Mouse (Mus musculus) hindbrain, embryonic 15.5 days (tissue): ENCODE data around the gene Fgfr4. TPM values are rescaled to one million over a fixed set of nuclear protein-coding genes. Genes with fewer than 3 reads are reported as not detected.
"Not testable (repeated sequence)": the region's sequence is repeated elsewhere in the genome, so short reads cannot be mapped to it uniquely, and the experiment has no call there.

Source experiments
- ATAC-seq: fragments of 200-750 bp; cut with Nextera tagmentation; 2 replicates; pipeline ENCODE4 v1.8.0; 2017; ENCODE audit warnings: low read depth, moderate number of reproducible peaks, moderate TSS enrichment; ENCODE audit not compliant: low FRiP score
- H3K27ac ChIP-seq: fragments of 300-500 bp; sonication (generic); replicated peaks from 2 replicates; pipeline ENCODE4 v1.5.1; 2015; ENCODE audit warnings: mild to moderate bottlenecking, inconsistent platforms
- H3K27me3 ChIP-seq: fragments of 300-500 bp; sonication (generic); 2 replicates; pipeline ENCODE4 v1.6.1; 2015; ENCODE audit warnings: control low read depth, inconsistent platforms
- H3K36me3 ChIP-seq: fragments of 300-500 bp; sonication (generic); 2 replicates; pipeline ENCODE4 v1.6.1; 2015; ENCODE audit warnings: control low read depth, inconsistent platforms
- H3K4me1 ChIP-seq: fragments of 300-500 bp; sonication (generic); replicated peaks from 2 replicates; pipeline ENCODE4 v1.6.1; 2015; ENCODE audit warnings: control low read depth, inconsistent platforms
- H3K4me2 ChIP-seq: fragments of 300-500 bp; sonication (generic); 2 replicates; pipeline ENCODE4 v1.6.1; 2015; ENCODE audit warnings: moderate library complexity, mild to moderate bottlenecking, inconsistent platforms
- H3K4me3 ChIP-seq: fragments of 300-500 bp; sonication (generic); 2 replicates; pipeline ENCODE4 v1.5.1; 2015; ENCODE audit warnings: mild to moderate bottlenecking, inconsistent platforms
- H3K9ac ChIP-seq: fragments of 300-500 bp; sonication (generic); 2 replicates; pipeline ENCODE4 v1.6.1; 2015; ENCODE audit warnings: inconsistent platforms
- H3K9me3 ChIP-seq: fragments of 300-500 bp; sonication (generic); 2 replicates; pipeline ENCODE4 v1.6.1; 2016; ENCODE audit warnings: control low read depth, inconsistent platforms
- WGBS: fragments of 180-500 bp; shearing (Covaris S2); methylation state at CpG from one replicate; pipeline ENCODE4 v1.1.7; 2015; 5-methylcytosine and 5-hydroxymethylcytosine counted together
- polyA plus RNA-seq: library from polyadenylated mRNA; unstranded; fragments of >200 nt; fragmentation: Nextera tagmentation; extraction: Ambion mirVana; gene quantifications from 2 replicates; pipeline ENCODE4 v1.2.1, GENCODE M21; 2015

The Fgfr4 gene
- polyA plus RNA-seq, 1 experiment from 2014 or later = 1.6 TPM

DNA sequence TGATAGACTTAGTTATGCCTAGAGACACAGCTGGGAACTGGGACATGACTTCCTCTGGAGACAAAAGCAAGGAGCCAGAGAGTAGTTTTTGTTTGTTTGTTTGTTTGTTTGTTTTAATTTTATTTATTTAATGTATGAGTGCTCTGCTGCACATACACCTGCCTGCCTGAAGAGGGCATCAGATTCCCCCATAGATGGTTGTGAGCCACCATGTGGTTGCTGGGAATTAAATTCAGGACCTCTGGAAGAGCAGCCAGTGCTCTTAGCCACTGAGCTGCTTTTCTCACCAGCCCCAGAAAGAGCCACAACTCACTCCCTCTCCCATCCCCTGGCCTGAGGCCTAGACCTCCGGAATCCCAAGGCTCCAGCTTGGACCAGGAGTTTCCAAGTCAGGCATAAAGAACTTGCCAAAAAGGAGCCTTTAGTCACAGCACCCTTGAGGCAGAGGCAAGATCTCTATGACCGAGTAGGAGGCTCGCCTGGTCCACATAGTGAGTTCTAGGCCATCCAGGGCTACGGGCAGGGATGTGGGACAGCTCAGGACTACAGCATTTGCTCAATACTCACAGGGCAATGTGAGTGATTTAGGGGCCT lies 25.6 kb downstream of the Fgfr4 start:
- Histone ChIP-seq H3K27ac (no peak overlapping the region), H3K9me3 (no peaks in the 10 kb centered on the region), H3K36me3 (no peaks in the 10 kb centered on the region), H3K4me2 (no peak overlapping the region), H3K4me3 (no peak overlapping the region), H3K27me3 (no peaks in the 10 kb centered on the region), H3K4me1 (peaks cover 7% of the 10 kb centered on the region; the same call in 1 of the 2 replicates), H3K9ac (no peak overlapping the region)
- no peak for ATAC-seq
- 67% methylated on average over 4 of the region's 4 CpGs for WGBS

DNA sequence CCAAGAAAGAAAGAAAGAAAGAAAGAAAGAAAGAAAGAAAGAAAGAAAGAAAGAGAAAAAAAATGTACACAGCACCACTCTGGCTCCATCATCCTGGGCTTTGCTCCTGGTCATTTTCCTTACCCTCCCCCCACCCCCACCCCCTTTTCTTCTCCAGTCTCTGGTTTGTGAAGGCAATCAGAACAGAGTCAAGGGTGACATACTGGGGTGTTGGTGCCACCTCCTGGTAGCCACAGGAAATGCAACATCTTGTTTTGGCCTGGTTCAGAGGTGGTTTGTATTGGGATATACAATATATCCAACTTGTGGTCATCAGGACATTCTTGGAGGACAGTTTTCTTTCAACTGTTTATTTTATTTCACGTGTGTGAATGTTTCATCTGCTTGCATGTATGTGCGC lies 26.1 kb downstream of the Fgfr4 start:
- peak; percentile 20; the same call in 1 of the 2 replicates for ATAC-seq
- Histone ChIP-seq H3K36me3 (no peaks in the 10 kb centered on the region), H3K27me3 (no peaks in the 10 kb centered on the region), H3K4me2 (no peak overlapping the region), H3K4me3 (no peak overlapping the region), H3K9ac (no peak overlapping the region), H3K9me3 (no peaks in the 10 kb centered on the region), H3K27ac (no peak overlapping the region), H3K4me1 (peaks cover 7% of the 10 kb centered on the region; the same call in 1 of the 2 replicates)
- WGBS = 38% methylated on average over 2 of the region's 2 CpGs

DNA sequence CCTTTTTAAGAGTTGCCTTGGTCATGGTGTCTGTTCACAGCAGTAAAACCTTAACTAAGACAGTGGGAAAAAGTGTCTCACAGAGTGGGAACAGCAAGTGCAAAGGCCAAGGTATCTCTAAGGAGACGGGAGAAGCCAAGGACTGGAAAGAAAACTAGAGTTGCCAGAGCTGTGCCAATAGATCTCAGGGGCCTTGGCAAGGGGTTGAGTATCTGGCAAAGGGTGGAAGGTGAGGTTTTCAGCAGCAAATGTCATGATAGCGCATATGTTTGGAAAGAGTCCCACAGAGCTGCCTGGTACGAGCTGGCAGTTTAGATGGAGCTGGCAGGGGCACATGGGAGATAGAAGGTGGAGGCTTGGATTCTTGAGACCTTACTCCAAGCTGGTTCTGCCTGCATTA lies 27.2 kb downstream of the Fgfr4 start:
- 87% methylated on average over 3 of the region's 3 CpGs for WGBS

DNA sequence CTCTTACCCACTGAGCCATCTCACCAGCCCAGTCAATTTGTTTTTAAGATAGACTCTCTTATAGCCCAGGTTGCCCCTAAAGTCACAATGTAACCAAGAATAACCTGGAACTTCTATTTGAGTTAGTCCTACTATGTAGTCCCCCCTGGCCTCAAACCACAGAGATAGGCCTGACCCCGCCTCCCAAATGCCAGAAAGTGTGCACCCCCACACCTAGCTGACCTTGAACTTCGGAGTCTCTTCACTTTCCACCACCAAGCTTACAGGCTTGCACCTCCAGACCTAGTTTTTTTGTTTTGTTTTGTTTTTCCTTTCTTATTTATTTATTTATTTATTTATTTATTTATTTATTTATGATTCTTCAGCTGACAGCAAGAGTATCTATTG lies 29.3 kb downstream of the Fgfr4 start:
- ATAC-seq = no peak
- Histone ChIP-seq H3K36me3 (no peaks in the 10 kb centered on the region), H3K4me1 (peaks cover 7% of the 10 kb centered on the region; the same call in 1 of the 2 replicates), H3K9me3 (no peaks in the 10 kb centered on the region), H3K9ac (no peak overlapping the region), H3K27ac (peak overlapping the region; percentile 85), H3K27me3 (no peaks in the 10 kb centered on the region), H3K4me3 (peak overlapping the region; percentile 26), H3K4me2 (peak overlapping the region; percentile 56)
- WGBS = 76% methylated on average over 2 of the region's 2 CpGs

More for the DNA sequence above, 27.2 kb downstream of the Fgfr4 start:
- peaks cover 7% of the 10 kb centered on the region; the same call in 1 of the 2 replicates for H3K4me1 ChIP-seq
- H3K4me3 ChIP-seq = no peak overlapping the region
- no peaks in the 10 kb centered on the region for H3K36me3 ChIP-seq
- H3K4me2 ChIP-seq = no peak overlapping the region
- no peaks in the 10 kb centered on the region for H3K9me3 ChIP-seq
- ATAC-seq = no peak
- H3K27ac ChIP-seq = no peak overlapping the region
- H3K9ac ChIP-seq = no peak overlapping the region
- no peaks in the 10 kb centered on the region for H3K27me3 ChIP-seq

DNA sequence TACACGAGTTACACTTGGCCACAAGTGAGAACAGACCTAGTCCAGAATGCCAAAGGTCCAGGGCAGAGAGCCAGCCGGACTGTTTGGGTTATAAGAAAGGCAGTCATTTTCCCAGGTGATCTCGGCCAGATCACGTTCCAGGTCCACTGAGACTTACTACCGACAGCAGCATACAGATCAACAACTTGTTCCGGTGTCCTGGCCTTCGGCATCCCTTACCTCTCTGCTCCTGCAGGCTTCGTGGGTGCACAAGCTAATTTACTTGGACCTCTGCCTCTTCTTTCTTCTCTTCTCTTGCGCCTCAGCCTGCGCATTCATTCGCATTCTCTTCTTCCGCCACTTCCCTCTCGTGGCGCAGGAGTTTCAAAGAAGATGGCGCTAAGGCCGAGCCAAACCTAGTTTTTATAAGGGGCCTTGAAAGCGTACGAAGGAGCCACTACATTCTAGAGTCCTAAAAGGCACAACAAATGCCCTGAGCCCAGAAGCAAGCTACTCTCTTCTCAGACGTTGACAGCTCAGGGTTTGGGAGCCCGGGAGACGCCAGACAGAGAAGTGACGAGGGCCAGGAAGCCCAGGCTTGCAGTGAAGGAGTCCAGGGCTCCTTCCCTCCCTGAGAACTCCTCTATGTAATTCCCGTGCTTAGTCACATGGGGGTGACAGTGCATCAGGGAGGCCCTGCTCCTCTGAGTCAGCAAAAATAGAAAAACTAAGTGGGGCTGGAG lies 29.9 kb downstream of the Fgfr4 start:
- Histone ChIP-seq H3K4me2 (peak overlapping the region; percentile 56), H3K27me3 (no peaks in the 10 kb centered on the region), H3K9me3 (no peaks in the 10 kb centered on the region), H3K36me3 (no peaks in the 10 kb centered on the region), H3K9ac (peak overlapping the region; percentile 38), H3K4me1 (peaks cover 7% of the 10 kb centered on the region; the same call in 1 of the 2 replicates), H3K27ac (peak overlapping the region; percentile 85), H3K4me3 (peak overlapping the region; percentile 26)
- peak; percentile 78 for ATAC-seq
- 4% methylated on average over 23 of the region's 23 CpGs for WGBS

DNA sequence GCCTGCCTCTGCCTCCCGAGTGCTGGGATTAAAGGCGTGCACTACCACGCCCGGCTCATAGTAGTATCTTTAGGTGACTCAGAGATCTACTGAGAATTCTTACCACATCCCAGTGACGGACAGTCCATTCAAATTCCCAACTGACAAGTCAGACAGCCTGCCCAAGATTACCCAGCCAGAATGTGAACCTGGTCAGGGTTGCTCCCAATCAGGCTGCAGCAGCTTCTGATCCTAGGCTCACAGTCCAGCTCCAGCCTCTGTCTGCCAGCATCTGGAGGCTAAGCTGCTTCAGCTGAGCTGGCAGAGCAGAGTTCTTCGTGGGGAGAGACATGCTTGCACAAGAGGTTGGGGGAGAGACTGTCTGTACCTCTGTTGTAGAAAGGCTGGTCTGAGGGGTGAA lies 30.9 kb downstream of the Fgfr4 start:
- WGBS = 89% methylated on average over 6 of the region's 6 CpGs
- H3K9ac ChIP-seq = no peak overlapping the region
- ATAC-seq = no peak

DNA sequence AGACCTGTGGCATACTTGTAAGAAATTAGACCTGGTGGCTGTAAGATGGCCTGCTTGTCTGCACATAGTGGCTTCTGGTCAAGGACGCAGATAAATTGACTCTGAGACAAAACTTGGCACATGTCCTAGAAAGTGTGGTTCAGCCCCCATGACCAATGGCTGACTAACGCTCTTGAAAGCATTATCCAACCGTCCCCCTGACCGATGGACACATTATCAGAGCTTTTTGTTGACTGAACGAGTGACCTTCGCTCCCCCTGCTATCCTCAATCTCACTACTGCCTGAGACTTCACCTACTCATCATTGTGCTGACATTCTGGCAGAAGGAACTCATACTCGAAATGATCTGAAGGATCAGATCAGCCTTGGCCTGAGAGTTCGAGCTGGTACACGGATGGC lies 34.6 kb downstream of the Fgfr4 start:
- not testable (repeated sequence) for H3K4me2 ChIP-seq
- WGBS = 27% methylated on average over 4 of the region's 9 CpGs

More for the DNA sequence above, 30.9 kb downstream of the Fgfr4 start:
- H3K27me3 ChIP-seq = no peaks in the 10 kb centered on the region
- H3K27ac ChIP-seq = no peak overlapping the region
- H3K9me3 ChIP-seq = no peaks in the 10 kb centered on the region
- H3K4me3 ChIP-seq = no peak overlapping the region
- H3K36me3 ChIP-seq = no peaks in the 10 kb centered on the region
- peaks cover 7% of the 10 kb centered on the region; the same call in 1 of the 2 replicates for H3K4me1 ChIP-seq
- no peak overlapping the region for H3K4me2 ChIP-seq

DNA sequence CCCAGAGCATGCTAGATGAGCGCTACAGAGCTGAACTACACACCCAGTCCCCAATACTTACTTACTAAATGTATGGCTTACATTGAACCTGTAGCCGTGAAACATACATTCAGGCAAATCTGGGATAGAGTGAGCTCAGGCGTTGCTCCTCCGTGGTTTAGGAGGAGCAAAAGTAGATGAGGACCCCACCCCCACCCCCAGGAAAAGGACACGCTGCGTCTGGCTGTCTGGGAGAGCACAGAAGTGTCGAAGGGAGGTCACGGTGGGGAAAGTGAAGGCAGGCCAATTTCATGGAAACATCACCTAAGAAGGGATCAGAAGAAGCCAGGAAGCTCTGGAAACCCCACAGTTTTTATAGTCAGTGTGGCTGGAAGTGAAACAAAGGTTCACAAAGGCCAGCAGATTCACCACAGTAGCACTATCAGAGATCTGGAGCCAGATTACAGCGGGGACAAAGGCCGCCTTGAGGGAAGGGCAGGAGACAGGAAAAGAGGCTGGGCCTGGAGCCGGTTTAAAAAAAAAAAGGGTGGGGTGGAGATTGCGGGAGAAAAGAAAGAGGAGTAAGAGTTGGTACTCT lies 37.2 kb downstream of the Fgfr4 start:
- peak overlapping the region; percentile 86 for H3K4me2 ChIP-seq
- no peaks in the 10 kb centered on the region for H3K9me3 ChIP-seq
- H3K4me3 ChIP-seq = peak overlapping the region; percentile 52
- H3K27me3 ChIP-seq = no peaks in the 10 kb centered on the region
- H3K4me1 ChIP-seq = peaks cover 17% of the 10 kb centered on the region
- ATAC-seq = peak; percentile 6; the same call in 1 of the 2 replicates
- peak overlapping the region; percentile 65 for H3K9ac ChIP-seq
- peak overlapping the region; percentile 92 for H3K27ac ChIP-seq
- WGBS = 2% methylated on average over 12 of the region's 12 CpGs
- H3K36me3 ChIP-seq = no peaks in the 10 kb centered on the region

More for the DNA sequence above, 34.6 kb downstream of the Fgfr4 start:
- not testable (repeated sequence) for H3K9me3 ChIP-seq, H3K27ac ChIP-seq, H3K9ac ChIP-seq, H3K27me3 ChIP-seq, H3K4me3 ChIP-seq, ATAC-seq, H3K36me3 ChIP-seq
- peaks cover 19% of the 10 kb centered on the region for H3K4me1 ChIP-seq

DNA sequence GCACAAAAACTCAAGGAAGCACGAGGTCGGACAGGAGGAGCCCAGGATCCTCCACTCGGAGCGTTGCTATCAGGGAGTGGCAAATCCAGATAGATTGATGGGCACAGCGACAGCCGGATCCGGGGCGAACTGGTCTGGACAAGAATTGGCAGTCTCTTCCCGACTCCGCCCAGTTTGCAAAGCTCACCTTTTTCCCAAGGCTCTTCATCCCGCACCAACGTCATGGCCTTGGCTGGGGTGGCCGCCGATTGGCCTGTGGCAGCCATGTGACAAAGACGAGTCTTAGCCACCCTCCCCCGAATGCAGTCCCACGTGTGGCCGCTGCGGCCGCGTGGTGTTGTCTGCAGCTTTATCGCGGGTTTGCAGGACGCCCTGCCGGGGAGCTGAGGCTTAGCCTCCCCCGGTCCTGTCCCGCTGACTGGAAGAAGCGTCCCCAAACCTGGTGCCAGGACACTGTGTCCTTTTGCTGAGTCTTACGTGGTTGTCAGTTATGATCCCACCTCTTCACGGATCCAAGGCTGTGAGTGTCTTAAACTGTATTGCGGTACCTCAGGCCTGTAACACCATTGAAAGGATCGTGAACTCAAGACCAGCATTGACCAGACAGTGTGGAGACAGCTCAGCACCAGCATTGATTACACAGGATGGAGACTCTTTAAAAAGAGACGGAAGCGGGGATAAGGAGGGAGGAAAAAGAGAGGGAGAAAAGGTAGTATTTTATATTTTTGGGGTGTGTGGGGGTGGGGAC lies 37.9 kb downstream of the Fgfr4 start:
- Histone ChIP-seq H3K4me1 (peaks cover 17% of the 10 kb centered on the region), H3K4me3 (peak overlapping the region; percentile 52), H3K9ac (peak overlapping the region; percentile 65), H3K27me3 (no peaks in the 10 kb centered on the region), H3K4me2 (peak overlapping the region; percentile 86), H3K9me3 (no peaks in the 10 kb centered on the region), H3K36me3 (no peaks in the 10 kb centered on the region), H3K27ac (peak overlapping the region; percentile 92)
- WGBS = 3% methylated on average over 34 of the region's 34 CpGs
- ATAC-seq = peak; percentile 100

DNA sequence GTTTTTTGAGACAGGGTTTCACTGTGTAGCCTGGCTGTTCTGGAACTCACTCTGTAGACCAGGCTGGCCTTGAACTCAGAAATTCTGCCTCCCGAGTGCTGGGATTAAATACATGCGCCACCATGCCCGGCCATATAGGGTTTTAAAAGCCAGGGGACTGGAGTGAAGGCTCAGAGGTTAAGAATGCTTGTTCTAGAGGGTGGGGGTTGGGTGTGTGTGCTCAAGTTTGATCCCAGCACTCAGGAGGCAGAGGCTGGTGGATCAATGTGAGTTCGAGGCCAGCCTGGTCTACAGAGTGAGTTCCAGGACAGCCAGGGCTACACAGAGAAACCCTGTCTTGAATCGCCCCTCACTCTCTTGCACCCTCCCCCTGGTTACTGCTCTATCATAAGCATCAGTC lies 39.1 kb downstream of the Fgfr4 start:
- H3K36me3 ChIP-seq = no peaks in the 10 kb centered on the region
- WGBS = 92% methylated on average over 5 of the region's 5 CpGs
- H3K4me1 ChIP-seq = peaks cover 17% of the 10 kb centered on the region
- no peaks in the 10 kb centered on the region for H3K27me3 ChIP-seq
- H3K9ac ChIP-seq = no peak overlapping the region
- no peak overlapping the region for H3K4me3 ChIP-seq
- H3K27ac ChIP-seq = no peak overlapping the region
- ATAC-seq = no peak
- H3K9me3 ChIP-seq = no peaks in the 10 kb centered on the region
- no peak overlapping the region for H3K4me2 ChIP-seq

DNA sequence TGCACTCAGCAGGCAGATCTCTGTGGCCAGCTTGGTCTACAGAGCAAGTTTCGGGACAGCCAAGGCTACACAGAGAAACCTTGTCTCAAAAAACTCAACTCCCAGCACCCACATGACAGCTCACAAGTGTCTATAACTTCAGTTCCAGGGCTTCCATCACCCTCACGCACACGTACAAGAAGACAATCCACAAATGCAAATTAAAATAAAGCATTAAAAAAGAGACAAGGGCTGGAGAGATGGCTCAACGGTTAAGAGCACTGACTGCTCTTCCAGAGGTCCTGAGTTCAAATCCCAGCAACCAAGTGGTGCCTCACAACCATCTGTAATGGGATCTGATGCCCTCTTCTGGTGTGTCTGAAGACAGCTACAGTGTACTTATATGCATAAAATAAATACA lies 50.3 kb downstream of the Fgfr4 start:
- 81% methylated on average over 4 of the region's 4 CpGs for WGBS
- not testable (repeated sequence) for H3K4me3 ChIP-seq, H3K36me3 ChIP-seq, H3K4me2 ChIP-seq, H3K27me3 ChIP-seq, H3K9me3 ChIP-seq, H3K4me1 ChIP-seq, ATAC-seq, H3K27ac ChIP-seq, H3K9ac ChIP-seq

DNA sequence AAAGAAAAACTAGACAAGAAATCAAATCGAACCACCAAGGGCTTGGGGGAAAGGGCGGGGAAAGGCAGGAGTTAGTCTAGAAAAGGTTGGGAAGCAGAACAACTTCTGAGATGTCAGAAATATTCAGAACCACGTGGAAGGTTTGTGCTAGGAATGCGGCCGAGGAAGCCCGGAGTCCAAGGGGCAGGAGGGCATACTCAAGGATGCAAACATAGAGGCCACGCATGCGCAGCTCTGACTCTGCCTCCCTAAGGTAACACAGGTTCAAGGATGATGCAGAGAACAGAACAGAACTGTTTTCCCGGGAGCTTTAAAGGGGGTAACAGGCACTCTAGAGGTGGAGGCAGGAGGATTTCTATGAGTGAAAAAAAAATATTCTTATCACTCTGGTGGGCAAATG lies 51.3 kb downstream of the Fgfr4 start:
- H3K27me3 ChIP-seq = no peaks in the 10 kb centered on the region
- no peak overlapping the region for H3K4me3 ChIP-seq
- no peaks in the 10 kb centered on the region for H3K36me3 ChIP-seq
- ATAC-seq = no peak
- H3K27ac ChIP-seq = no peak overlapping the region
- no peaks in the 10 kb centered on the region for H3K9me3 ChIP-seq
- no peak overlapping the region for H3K9ac ChIP-seq
- 90% methylated on average over 9 of the region's 9 CpGs for WGBS
- H3K4me1 ChIP-seq = no peaks in the 10 kb centered on the region
- H3K4me2 ChIP-seq = no peak overlapping the region
